Comparison of ENCODE assay signal across 9 mouse cellular contexts in genomic region chr16:22389146-22389911, GRCm38 (mm10). TPM values are rescaled to one million over a fixed set of nuclear protein-coding genes. Genes with fewer than 3 reads are reported as not detected.
A peak's percentile ranks its signal among the peaks of the same experiment; 100 is the strongest.
DNase-seq lines count a peak whose midpoint lies in the region; ATAC-seq and TF ChIP-seq lines count a peak whose summit lies in the region.
"Had no signal": no experiment of that assay in that cellular context is flagged by ENCODE, and none has a peak within 500 bp of the region (broad histone marks: within the 10 kb centered on the region; RNA-seq: fewer than 3 reads in every experiment).

No protein-coding gene starts in this region.

- H3K9ac ChIP-seq in hindbrain, embryonic 16.5 days (ENCODE audit: low read depth, low read length): no peak overlapping the region

- peak; percentile 71 for ATAC-seq in hindbrain, embryonic 16.5 days
- ATAC-seq in inflammation-experienced regulatory T-cells, adult 6 months: no peak

- H3K4me3 ChIP-seq in hindbrain, embryonic 16.5 days (ENCODE audit: low read length): no peak overlapping the region
- H3K4me3 ChIP-seq in cerebellum, adult 2 months (replicated peaks; ENCODE audit: insufficient read depth, low read depth, low read length): no peak overlapping the region

- intact Hi-C loops in heart, postnatal 10 days (cut with DNase I): no loop called here

- WGBS in hindbrain, embryonic 16.5 days: 60% methylated on average over 13 of the region's 13 CpGs
- 54% methylated on average over 13 of the region's 13 CpGs for WGBS in cerebellum, adult 2 months

- no peak overlapping the region for H3K27ac ChIP-seq in hindbrain, embryonic 16.5 days (ENCODE audit: low read depth, low read length)
- no peak overlapping the region for H3K27ac ChIP-seq in cerebellum, adult 2 months (ENCODE audit: insufficient read depth, low read length)

- no peak for TF ChIP-seq POLR2A in brain, embryonic 14.5 days (IDR thresholded peaks at IDR 0.05; ENCODE audit: borderline replicate concordance, extremely low read depth, insufficient read depth, insufficient read length, poor library complexity, severe bottlenecking)
- TF ChIP-seq POLR2A in cerebellum, adult 2 months (IDR thresholded peaks at IDR 0.05; ENCODE audit: borderline replicate concordance, insufficient read depth, low read length): no peak

- no peak overlapping the region for H3K4me2 ChIP-seq in hindbrain, embryonic 16.5 days (ENCODE audit: low read length)

- TF ChIP-seq CTCF in brain, embryonic 14.5 days (IDR thresholded peaks at IDR 0.05; ENCODE audit: borderline replicate concordance, extremely low read depth, insufficient read depth, insufficient read length): no peak
- TF ChIP-seq CTCF in cerebellum, adult 2 months (IDR thresholded peaks at IDR 0.05; ENCODE audit: borderline replicate concordance, insufficient read depth, low read depth, low read length): no peak

- no peaks in the 10 kb centered on the region for H3K36me3 ChIP-seq in hindbrain, embryonic 16.5 days (ENCODE audit: control insufficient read depth, insufficient read depth, low read length)

- DNase-seq in layer of hippocampus, adult 9-11 months: peak; percentile 48
- no peak for DNase-seq in layer of hippocampus, postnatal 14 days (ENCODE audit: low spot score in 2 of 2)
- peak; percentile 86 for DNase-seq in MN1 (ENCODE audit: low spot score)
- DNase-seq in brain, embryonic 14.5 days (ENCODE audit: low read depth): peak; percentile 83
- no peak for DNase-seq in heart, postnatal 10 days
- no peak for DNase-seq in cerebellum, adult 2 months
- DNase-seq: kidney, postnatal 4 days had no signal

- no peaks in the 10 kb centered on the region for H3K9me3 ChIP-seq in hindbrain, embryonic 16.5 days (ENCODE audit: control insufficient read depth, low read length)

- no peaks in the 10 kb centered on the region for H3K27me3 ChIP-seq in hindbrain, embryonic 16.5 days (replicated peaks; ENCODE audit: control insufficient read depth, insufficient read depth, low read length)
- H3K27me3 ChIP-seq in cerebellum, adult 2 months (ENCODE audit: control insufficient read depth, insufficient read depth, low read length): no peaks in the 10 kb centered on the region

- peaks cover 7% of the 10 kb centered on the region for H3K4me1 ChIP-seq in hindbrain, embryonic 16.5 days (ENCODE audit: control insufficient read depth, insufficient read depth, low read depth, low read length)
- no peaks in the 10 kb centered on the region for H3K4me1 ChIP-seq in cerebellum, adult 2 months (ENCODE audit: control insufficient read depth, insufficient read depth, low read length)

RNA-seq across cellular contexts. Expression of gene Etv5, which starts 50.2 kb away (rescaled TPM):
- total RNA-seq in layer of hippocampus, postnatal 14 days (2021): 10 to 100 TPM; 42.2 to 51.0 TPM
- 19.1 and 20.6 TPM in 2 replicates for polyA plus RNA-seq in brain, embryonic 14.5 days (2012; rRNA removed)
- 29.9 and 35.5 TPM in 2 replicates for polyA plus RNA-seq in hindbrain, embryonic 16.5 days (2015; fragmentation: Nextera tagmentation; extraction: Ambion mirVana)
- 1 to 10 TPM; 2.5 to 5.6 (median 5.2) TPM for polyA plus RNA-seq in inflammation-experienced regulatory T-cells, adult 6 months (2017; shearing (Covaris generic))
- 1 to 10 TPM; 8.7 to 8.8 TPM for total RNA-seq in heart, postnatal 10 days (2021)
- polyA plus RNA-seq in cerebellum, adult 2 months (2012; rRNA removed): 35.5 and 35.6 TPM in 2 replicates

Comparison
In these comparisons a context has a peak if more than half of its experiments do, and no peak if none do; other contexts are left out.
1. DNase-seq: peak in layer of hippocampus, adult 9-11 months (single experiment), MN1 (single experiment) and brain, embryonic 14.5 days (single experiment); none in layer of hippocampus, postnatal 14 days (0 of 2), heart, postnatal 10 days (0 of 2) and cerebellum, adult 2 months (0 of 2).